Mouse (Mus musculus) right cerebral cortex, postnatal 25 days (tissue): Measurements from ENCODE around the gene Lce1m.
"Not testable (repeated sequence)": the region's sequence is repeated elsewhere in the genome, so short reads cannot be mapped to it uniquely, and the experiment has no call there.

Experiments used
- DNase-seq: peaks from one replicate; pipeline ENCODE4 v3.0.0; 2022

Gene Lce1m

GRCm38 (mm10) chr3:93018960-93019359 is at the start of gene Lce1m:
Gene Lce1m, minus strand, starts transcription at chr3:93019060.
- no peak for DNase-seq

GRCm38 (mm10) chr3:93068523-93068922 is 49.7 kb upstream of the Lce1m start, which contains the start of gene Gm4858:
Gene Gm4858, plus strand, starts transcription at chr3:93068823.
- DNase-seq, result not testable (repeated sequence)

- no peak for DNase-seq
Observed at GRCm38 (mm10) chr3:93052826-93053474, 34.1 kb upstream of the Lce1m start.

- DNase-seq, result no peak
Observed at GRCm38 (mm10) chr3:93050182-93050581, 31.3 kb upstream of the Lce1m start.

- DNase-seq, result peak; percentile 24
Observed at GRCm38 (mm10) chr3:93031450-93031849, 12.6 kb upstream of the Lce1m start.

- no peak for DNase-seq
Observed at GRCm38 (mm10) chr3:93025486-93025885, 6.6 kb upstream of the Lce1m start.

DNA sequence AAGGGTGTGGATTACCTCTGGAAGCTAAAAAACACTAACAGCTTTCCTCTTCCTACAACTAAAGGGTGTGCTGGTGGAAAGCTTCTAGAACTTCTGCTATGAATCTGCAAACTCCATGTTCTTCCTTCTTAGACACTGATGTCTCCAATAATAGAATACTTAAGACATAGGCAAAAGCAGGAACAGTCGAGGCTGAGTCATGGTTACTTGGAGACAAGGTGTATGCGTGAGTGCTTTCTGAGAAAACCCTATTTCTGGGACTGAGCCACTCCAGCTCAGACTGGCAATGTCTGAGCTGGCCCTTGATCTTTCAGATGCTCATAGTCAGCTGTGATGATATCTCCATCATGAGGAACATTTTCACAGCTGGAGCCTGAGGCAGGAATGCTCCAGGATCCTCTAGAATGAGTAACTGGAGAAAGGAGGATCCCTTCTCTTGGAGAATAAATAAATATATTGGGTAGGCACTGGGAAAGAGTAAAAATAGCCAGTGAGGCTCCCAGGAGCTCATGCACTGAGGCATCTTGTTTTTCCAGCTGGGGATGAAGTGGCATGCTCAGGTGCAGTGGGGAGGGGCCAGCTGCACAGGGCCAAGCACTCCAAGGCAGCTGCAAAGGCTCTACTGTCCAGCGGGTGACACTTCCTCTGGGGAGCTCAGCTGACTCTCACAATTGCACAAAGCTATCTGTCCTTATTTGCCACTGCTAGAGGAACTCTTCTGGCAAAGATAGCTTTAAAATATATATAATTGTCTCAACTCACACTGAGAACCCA is 4.7 kb upstream of the Lce1m start:
- DNase-seq, result peak; percentile 14

DNA sequence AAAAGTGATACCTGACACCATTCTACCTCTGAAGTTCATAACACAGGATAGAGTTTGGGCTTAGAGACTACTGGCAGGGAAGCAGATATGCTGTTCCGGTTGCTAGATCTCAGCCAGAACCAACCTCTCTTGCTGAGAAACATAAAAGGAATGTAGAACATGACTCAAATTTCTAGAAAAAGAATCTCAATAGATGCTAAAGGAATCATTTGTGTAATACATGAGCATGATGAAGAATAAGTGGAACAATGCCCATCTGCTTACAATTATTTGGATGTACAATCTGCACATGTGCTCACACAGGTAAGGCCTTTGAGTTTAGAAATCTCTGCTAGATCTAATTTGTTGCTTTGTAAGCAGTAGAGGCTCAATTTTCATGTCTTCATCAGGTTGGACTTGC is 2.3 kb upstream of the Lce1m start:
- no peak for DNase-seq

DNA sequence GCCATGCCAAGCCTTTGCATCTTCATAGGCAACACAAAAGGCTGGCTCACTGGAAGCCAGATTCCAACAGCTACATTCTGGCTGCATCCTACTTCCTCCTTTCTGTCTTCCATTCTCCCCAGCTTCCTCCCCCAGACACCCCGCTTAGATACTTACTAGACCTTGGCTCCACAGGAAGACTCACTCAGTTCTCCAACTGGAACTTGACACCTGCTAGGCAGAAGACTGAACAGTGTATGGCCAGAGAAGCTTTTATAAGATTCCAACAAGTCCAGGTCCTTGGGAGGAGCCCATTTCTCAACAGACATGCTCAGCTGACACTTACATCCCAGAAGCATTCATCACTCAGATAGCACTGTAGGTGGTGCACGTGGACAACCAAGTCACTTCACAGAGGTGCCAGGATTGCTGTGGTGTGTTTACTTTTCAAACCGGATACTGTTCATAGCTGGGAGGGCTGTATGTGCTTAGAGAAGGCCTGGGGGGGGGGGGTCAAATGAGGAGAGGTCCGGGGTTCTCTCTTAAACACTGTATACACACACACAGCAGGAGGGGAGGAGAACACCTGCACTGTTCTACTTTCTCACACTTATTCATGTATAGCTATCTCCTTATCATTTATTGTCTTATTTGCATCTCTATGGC is 3.3 kb downstream of the Lce1m start, which contains the start of gene Crct1:
Crct1 (minus strand) TSS at position 228 of the 645 bp plus-strand sequence.
- DNase-seq, result no peak

- DNase-seq, result no peak
Observed at GRCm38 (mm10) chr3:93014871-93015270, 4.0 kb downstream of the Lce1m start.

DNA sequence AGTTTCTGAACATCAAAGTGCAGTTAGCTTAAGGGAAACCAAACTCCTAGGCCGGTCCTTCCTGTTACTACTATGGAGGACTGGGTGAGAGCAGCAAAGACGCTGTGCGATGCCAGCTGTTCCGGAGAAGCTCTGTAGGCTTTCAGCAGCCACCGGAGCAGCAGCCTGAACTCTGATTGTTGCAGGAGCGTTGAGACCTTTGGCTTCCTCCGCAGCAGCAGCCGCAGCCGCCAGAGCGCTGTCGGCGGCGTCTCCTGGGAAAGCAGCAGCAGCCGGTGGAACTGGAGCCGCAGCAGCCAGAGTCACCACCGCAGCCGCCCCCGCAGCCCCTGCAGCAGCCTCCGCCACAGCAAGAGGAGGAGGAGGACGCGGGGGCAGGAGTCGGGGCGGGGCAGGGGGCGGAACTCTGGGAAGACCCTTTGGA is 4.5 kb downstream of the Lce1m start:
- DNase-seq, result peak; percentile 59

DNA sequence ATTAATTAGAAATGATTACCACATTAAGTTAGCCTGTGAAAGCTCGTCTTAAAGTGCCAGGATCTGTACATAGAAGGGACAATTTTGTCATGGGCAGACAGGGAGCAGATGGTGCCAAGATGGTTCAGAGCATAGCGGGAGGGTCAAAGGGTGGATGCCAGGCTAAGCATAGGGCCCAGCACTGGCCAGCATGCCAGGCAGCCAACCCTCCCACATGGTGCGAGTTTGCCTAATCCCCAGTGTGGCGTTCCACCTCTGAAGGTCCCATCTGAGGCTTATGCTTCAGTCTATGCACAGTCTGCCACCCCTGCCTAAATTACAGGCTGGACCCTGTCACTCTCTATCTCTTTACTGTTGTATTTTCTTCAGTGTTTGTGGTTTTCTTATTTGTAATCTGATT is 16.0 kb downstream of the Lce1m start:
- DNase-seq, result no peak

- DNase-seq, result no peak
Observed at GRCm38 (mm10) chr3:93000621-93001020, 18.2 kb downstream of the Lce1m start.

- DNase-seq, result peak; percentile 70
Observed at GRCm38 (mm10) chr3:92998691-92999090, 20.2 kb downstream of the Lce1m start.

DNA sequence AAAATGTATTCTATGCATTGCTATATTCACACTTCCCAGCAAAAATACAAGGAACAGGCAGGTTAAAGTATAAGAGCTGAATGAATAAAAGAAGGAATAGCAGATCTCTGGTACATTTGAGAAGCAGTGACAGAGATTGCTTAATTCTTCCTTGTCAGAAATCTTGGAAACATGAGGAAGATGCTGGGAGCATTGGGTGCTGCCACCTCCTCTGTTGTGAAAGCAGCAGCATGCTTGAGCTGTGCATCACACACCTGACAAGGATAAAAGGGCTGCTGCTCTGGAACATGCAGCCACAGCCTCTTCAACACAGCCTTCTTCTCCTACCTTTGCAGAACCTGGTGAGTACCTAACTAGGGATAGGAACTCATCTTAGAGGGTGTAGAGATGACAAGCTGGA is 26.9 kb downstream of the Lce1m start, which contains the start of gene Lce3f:
Lce3f (plus strand) TSS at position 301 of the 400 bp plus-strand sequence.
- DNase-seq, result no peak

DNA sequence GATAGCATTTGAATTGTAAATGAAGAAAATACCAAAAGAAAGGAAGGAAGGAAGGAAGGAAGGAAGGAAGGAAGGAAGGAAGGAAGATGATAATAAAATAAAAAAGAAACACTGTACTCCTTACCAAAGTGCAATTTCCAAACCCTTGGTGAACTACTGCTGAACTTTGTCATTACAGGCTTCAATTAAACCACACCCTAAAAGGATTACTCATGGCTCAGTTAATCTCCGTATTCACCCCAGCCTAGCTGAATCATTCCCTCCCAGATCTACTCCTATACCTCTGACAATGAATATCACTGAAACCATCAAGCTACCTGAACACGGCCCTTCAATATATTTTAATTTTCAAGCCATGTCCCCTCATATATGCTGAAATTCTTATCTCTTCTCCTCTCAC is 40.4 kb downstream of the Lce1m start:
- no peak for DNase-seq
